In genomic region chr2:180598157-180598705, GRCm38 (mm10) we compare ENCODE assay signal across 11 mouse cellular contexts. TPM values are rescaled to one million over a fixed set of nuclear protein-coding genes. Genes with fewer than 3 reads are reported as not detected.
DNase-seq lines count a peak whose midpoint lies in the region; ATAC-seq and TF ChIP-seq lines count a peak whose summit lies in the region.
"Had no signal": no experiment of that assay in that cellular context is flagged by ENCODE, and none has a peak within 500 bp of the region (broad histone marks: within the 10 kb centered on the region; RNA-seq: fewer than 3 reads in every experiment).

No protein-coding gene starts in this region.

- DNase-seq in cerebellum, postnatal 36 days, result peak; percentile 28 to 38
- no peak for DNase-seq in cerebellum, adult 11 months
- peak; percentile 12 for DNase-seq in right cerebral cortex, postnatal 25 days
- DNase-seq in right cerebral cortex, postnatal 36 days (ENCODE audit: low spot score in 2 of 2), result no peak
- peak; percentile 12 for DNase-seq in limb, embryonic 14.5 days (ENCODE audit: low spot score)
- DNase-seq in testis, postnatal 14 days (ENCODE audit: low spot score), result peak; percentile 52
- DNase-seq in adrenal gland, adult (ENCODE audit: inconsistent age in 2 of 2, low spot score in 1 of 2), result no peak
- no peak for DNase-seq in left cerebral cortex, postnatal 36 days (ENCODE audit: low spot score in 2 of 2)

- intact Hi-C loops in left cerebral cortex, postnatal 36 days (cut with DNase I), result no loop called here

- H3K36me3 ChIP-seq in limb, embryonic 14.5 days (ENCODE audit: control insufficient read depth, insufficient read depth, low read length), result peaks cover 35% of the 10 kb centered on the region

- H3K9ac ChIP-seq in limb, embryonic 14.5 days (ENCODE audit: low read depth, low read length, severe bottlenecking), result peak overlapping the region; percentile 64
- H3K9ac ChIP-seq: liver, embryonic 14.5 days had no signal

- peak; percentile 69; the same call in 1 of the 2 replicates for TF ChIP-seq POLR2A in limb, embryonic 14.5 days (IDR thresholded peaks at IDR 0.05; ENCODE audit: borderline replicate concordance, extremely low read depth, insufficient read depth, insufficient read length)

- H3K4me1 ChIP-seq in limb, embryonic 14.5 days (ENCODE audit: control insufficient read depth, insufficient read depth, low read length), result peaks cover 13% of the 10 kb centered on the region

- 1% methylated on average over 35 of the region's 41 CpGs for WGBS in limb, embryonic 14.5 days

- H3K27ac ChIP-seq in limb, embryonic 14.5 days (replicated peaks; ENCODE audit: low read depth, low read length), result peak overlapping the region; percentile 88
- H3K27ac ChIP-seq: liver, embryonic 14.5 days had no signal

- peak; percentile 72 for ATAC-seq in limb, embryonic 14.5 days (ENCODE audit: low FRiP score, low read depth)

- H3K9me3 ChIP-seq in limb, embryonic 14.5 days (ENCODE audit: control insufficient read depth, low read length), result no peaks in the 10 kb centered on the region

- peak overlapping the region; percentile 65 for H3K4me2 ChIP-seq in limb, embryonic 14.5 days (replicated peaks; ENCODE audit: low read depth, low read length, severe bottlenecking)

- H3K27me3 ChIP-seq in limb, embryonic 14.5 days (ENCODE audit: control insufficient read depth, insufficient read depth, low read length), result 0 out of 2 replicates have a peak, but pooled peaks cover 6% of the 10 kb centered on the region

- H3K4me3 ChIP-seq in limb, embryonic 14.5 days (replicated peaks; ENCODE audit: low read length), result peak overlapping the region; percentile 47

RNA-seq across cellular contexts. Expression of gene Col9a3, which starts 0.6 kb away (rescaled TPM):
- 612 and 663 TPM in 2 replicates for polyA plus RNA-seq in limb, embryonic 14.5 days (2012; rRNA removed)
- polyA plus RNA-seq in limb, embryonic 14.5 days (2014; fragmentation: Nextera tagmentation; extraction: Ambion mirVana), result 334 and 360 TPM in 2 replicates
- total RNA-seq in left cerebral cortex, postnatal 36 days (2021), result 1 to 10 TPM; 8.2 to 9.2 TPM
- total RNA-seq: common myeloid progenitor, adult 5-6 weeks had no signal

RNA-seq across cellular contexts. Expression of gene Ogfr, which starts 9.2 kb away (rescaled TPM):
- 67.5 and 78.6 TPM in 2 replicates for polyA plus RNA-seq in limb, embryonic 14.5 days (2012; rRNA removed)
- polyA plus RNA-seq in limb, embryonic 14.5 days (2014; fragmentation: Nextera tagmentation; extraction: Ambion mirVana), result 71.4 and 84.5 TPM in 2 replicates
- total RNA-seq in left cerebral cortex, postnatal 36 days (2021), result 10 to 100 TPM; 36.7 to 38.0 TPM

RNA-seq across cellular contexts. Expression of gene Mrgbp, which starts 17.1 kb away (rescaled TPM):
- 46.6 and 52.2 TPM in 2 replicates for polyA plus RNA-seq in limb, embryonic 14.5 days (2012; rRNA removed)
- polyA plus RNA-seq in limb, embryonic 14.5 days (2014; fragmentation: Nextera tagmentation; extraction: Ambion mirVana), result 30.5 and 31.9 TPM in 2 replicates
- 10 to 100 TPM; 15.3 to 17.7 TPM for total RNA-seq in left cerebral cortex, postnatal 36 days (2021)

RNA-seq across cellular contexts. Expression of gene Tcfl5, which starts 44.3 kb away (rescaled TPM):
- polyA plus RNA-seq in limb, embryonic 14.5 days (2012; rRNA removed), result 1.8 and 2.0 TPM in 2 replicates
- polyA plus RNA-seq in limb, embryonic 14.5 days (2014; fragmentation: Nextera tagmentation; extraction: Ambion mirVana), result 0.70 and 0.98 TPM in 2 replicates
- 1 to 10 TPM in 1 of 2 experiments, under 1 TPM in 1; 0.81 to 1.0 TPM for total RNA-seq in left cerebral cortex, postnatal 36 days (2021)
- total RNA-seq: common myeloid progenitor, adult 5-6 weeks had no signal
- polyA plus RNA-seq: C2C12 had no signal

Comparison
In these comparisons a context has a peak if more than half of its experiments do, and no peak if none do; other contexts are left out.
1. DNase-seq: peak in cerebellum, postnatal 36 days (2 of 2), right cerebral cortex, postnatal 25 days (single experiment), limb, embryonic 14.5 days (single experiment) and testis, postnatal 14 days (single experiment); none in cerebellum, adult 11 months (single experiment), right cerebral cortex, postnatal 36 days (0 of 2), adrenal gland, adult (0 of 2) and left cerebral cortex, postnatal 36 days (0 of 2).